Mouse (Mus musculus) spleen, adult 2 months (tissue): ENCODE data around the gene Raet1e. TPM values are rescaled to one million over a fixed set of nuclear protein-coding genes. Genes with fewer than 3 reads are reported as not detected.
A peak's percentile ranks its signal among the peaks of the same experiment; 100 is the strongest.
"Not testable (repeated sequence)": the region's sequence is repeated elsewhere in the genome, so short reads cannot be mapped to it uniquely, and the experiment has no call there.

Experiments
- DNase-seq, 2 experiments: peaks; one replicate each; pipeline versions ENCODE4 v3.0.0 to v3.0.0-alpha.2; 2012 to 2021; ENCODE audit warnings: low spot score in 2 of 2, low read depth in 1 of 2
- H3K27ac ChIP-seq: fragments of 200-500 bp; 2 replicates; pipeline ENCODE4 v1.5.1; 2012; ENCODE audit warnings: low read length, inconsistent platforms; ENCODE audit not compliant: insufficient read depth
- H3K27me3 ChIP-seq: fragments of 200-500 bp; 2 replicates; pipeline ENCODE4 v1.6.1; 2012; ENCODE audit warnings: mild to moderate bottlenecking, moderate library complexity, low read length, inconsistent platforms; ENCODE audit not compliant: control insufficient read depth, insufficient read depth
- H3K36me3 ChIP-seq: fragments of 200-500 bp; 2 replicates; pipeline ENCODE4 v1.6.1; 2012; ENCODE audit warnings: mild to moderate bottlenecking, low read length, inconsistent platforms; ENCODE audit not compliant: control insufficient read depth, insufficient read depth
- H3K4me1 ChIP-seq: fragments of 200-500 bp; 2 replicates; pipeline ENCODE4 v1.6.1; 2011; ENCODE audit warnings: inconsistent platforms; ENCODE audit not compliant: control insufficient read depth, insufficient read depth, insufficient read length
- H3K4me3 ChIP-seq: fragments of 200-500 bp; 2 replicates; pipeline ENCODE4 v1.5.1; 2011; ENCODE audit warnings: mild to moderate bottlenecking, inconsistent platforms; ENCODE audit not compliant: insufficient read depth, insufficient read length; ENCODE audit errors: extremely low read depth
- WGBS: fragments of 180-500 bp; shearing (Covaris S2); methylation state at CpG from one replicate; pipeline ENCODE4 v1.1.7; 2018; 5-methylcytosine and 5-hydroxymethylcytosine counted together
- polyA plus RNA-seq: library from polyadenylated mRNA; depleted of rRNA; stranded (reverse); fragments of >200 nt; gene quantifications from 2 replicates; pipeline ENCODE4 v1.2.3, GENCODE M21; 2012

Gene Raet1e
- polyA plus RNA-seq, 1 experiment, result 0.14 TPM

DNA sequence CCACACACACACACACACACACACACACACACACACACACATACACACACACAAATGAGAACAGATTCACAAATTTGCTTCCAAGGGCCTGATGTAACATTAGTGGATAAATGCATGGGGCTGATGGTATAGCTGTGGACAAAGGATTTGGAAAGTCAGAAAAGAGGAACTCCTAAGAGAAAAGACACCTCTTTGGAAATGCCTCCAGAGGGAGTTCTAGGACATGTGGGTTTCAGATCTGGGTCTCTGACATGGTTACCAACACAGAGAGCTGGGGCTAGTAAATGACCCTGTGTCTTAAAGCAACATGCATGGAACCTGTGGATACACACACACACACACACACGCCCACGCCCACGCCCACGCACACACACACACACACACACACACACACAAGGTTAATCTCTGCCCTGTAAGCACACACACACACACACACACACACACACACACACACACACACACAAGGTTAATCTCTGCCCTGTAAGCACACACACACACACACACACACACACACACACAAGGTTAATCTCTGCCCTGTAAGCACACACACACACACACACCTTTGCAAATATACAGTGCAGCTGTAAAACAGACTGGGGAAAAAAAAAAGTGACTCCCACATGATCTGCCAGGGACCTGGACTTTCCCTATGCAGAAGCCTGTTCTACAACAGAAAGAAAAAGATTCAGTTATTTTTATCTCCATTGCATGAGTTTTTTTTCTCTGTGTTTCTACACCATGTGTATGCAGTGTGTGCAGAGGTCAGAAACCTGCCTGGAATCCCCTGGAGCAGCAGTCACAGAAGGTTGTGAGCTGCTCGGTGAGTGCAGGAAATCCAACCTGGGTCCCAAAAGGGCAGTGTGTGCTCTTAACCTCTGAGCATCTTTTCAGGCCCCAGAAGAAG lies 14.3 kb downstream of the Raet1e start:
- WGBS, result 51% methylated on average over 5 of the region's 5 CpGs
- not testable (repeated sequence) for DNase-seq, H3K27ac ChIP-seq, H3K27me3 ChIP-seq, H3K36me3 ChIP-seq, H3K4me1 ChIP-seq, H3K4me3 ChIP-seq

- WGBS, result 13% methylated on average over 13 of the region's 17 CpGs
- DNase-seq, H3K27me3 ChIP-seq, H3K4me1 ChIP-seq, H3K4me3 ChIP-seq, H3K36me3 ChIP-seq, H3K27ac ChIP-seq: not testable (repeated sequence)
Observed at GRCm38 (mm10) chr10:22173335-22174189, 15.2 kb downstream of the Raet1e start.

DNA sequence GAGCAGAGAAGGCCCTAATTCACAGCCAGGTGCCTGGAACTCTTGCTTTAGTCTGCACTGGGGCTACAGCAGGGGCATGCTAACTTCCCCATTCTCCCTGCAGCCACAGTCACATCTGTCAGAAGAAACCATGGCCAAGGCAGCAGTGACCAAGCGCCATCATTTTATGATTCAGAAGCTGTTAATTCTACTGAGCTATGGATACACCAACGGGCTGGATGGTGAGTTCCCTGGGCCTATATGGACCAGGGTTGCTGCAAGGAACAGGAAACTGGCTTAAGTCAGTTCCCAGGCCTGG lies 15.8 kb downstream of the Raet1e start:
- not testable (repeated sequence) for H3K36me3 ChIP-seq, H3K4me3 ChIP-seq, H3K27ac ChIP-seq, H3K27me3 ChIP-seq, H3K4me1 ChIP-seq, DNase-seq
- 43% methylated on average over 2 of the region's 2 CpGs for whole genome bisulfite sequencing

DNA sequence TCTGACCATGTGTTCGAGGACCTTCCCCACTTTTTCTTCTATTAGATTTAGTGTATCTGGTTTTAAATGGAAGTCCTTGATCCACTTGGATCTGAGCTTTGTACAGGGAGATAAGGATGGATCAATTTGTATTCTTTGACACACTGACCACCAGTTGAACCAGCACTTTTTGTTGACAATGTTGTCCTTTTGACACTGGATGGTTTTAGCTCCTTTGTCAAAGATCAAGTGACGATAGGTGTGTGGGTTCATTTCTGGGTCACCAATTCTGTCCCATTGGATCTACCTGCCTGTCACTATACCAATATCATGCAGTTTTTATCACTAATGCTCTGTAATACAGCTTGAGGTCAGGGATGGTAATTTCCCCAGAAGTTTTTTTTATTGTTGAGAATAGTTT lies 18.1 kb downstream of the Raet1e start:
- WGBS, result 86% methylated on average over 2 of the region's 2 CpGs
- not testable (repeated sequence) for H3K4me3 ChIP-seq, H3K4me1 ChIP-seq, H3K27me3 ChIP-seq, DNase-seq, H3K36me3 ChIP-seq, H3K27ac ChIP-seq

- 29% methylated on average over 9 of the region's 10 CpGs for WGBS
- H3K36me3 ChIP-seq, H3K27ac ChIP-seq, DNase-seq, H3K27me3 ChIP-seq, H3K4me1 ChIP-seq, H3K4me3 ChIP-seq: not testable (repeated sequence)
Observed at GRCm38 (mm10) chr10:22191035-22191434, 32.7 kb downstream of the Raet1e start.

DNA sequence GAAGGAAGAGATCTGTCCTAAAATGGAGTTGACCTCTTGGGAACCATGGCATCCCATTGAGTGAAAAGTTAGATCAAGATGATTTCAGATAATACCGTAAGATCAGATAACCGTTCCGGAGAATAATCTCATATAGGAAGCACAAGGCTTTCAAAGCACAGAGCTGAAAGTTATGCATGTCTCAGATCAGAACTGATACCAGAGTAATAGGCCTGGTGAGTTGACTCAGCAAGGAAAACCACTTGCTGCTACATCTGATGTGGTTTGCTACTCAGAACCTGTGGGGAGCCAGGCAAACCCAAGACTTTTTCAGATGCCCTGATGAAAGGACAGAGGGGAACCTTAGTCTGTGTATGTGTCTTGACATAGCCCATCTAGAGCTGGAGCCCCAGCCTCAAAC lies 43.0 kb downstream of the Raet1e start:
- H3K4me3 ChIP-seq, H3K27me3 ChIP-seq, DNase-seq, H3K4me1 ChIP-seq, H3K27ac ChIP-seq, H3K36me3 ChIP-seq: not testable (repeated sequence)
- WGBS, result 100% methylated on average over 1 of the region's 3 CpGs

GRCm38 (mm10) chr10:22202784-22203583 lies 44.6 kb downstream of the Raet1e start:
- not testable (repeated sequence) for DNase-seq, H3K4me3 ChIP-seq, H3K4me1 ChIP-seq, H3K36me3 ChIP-seq, H3K27me3 ChIP-seq, H3K27ac ChIP-seq
- no CpG with 5 or more reads among the region's 2 CpGs for WGBS

DNA sequence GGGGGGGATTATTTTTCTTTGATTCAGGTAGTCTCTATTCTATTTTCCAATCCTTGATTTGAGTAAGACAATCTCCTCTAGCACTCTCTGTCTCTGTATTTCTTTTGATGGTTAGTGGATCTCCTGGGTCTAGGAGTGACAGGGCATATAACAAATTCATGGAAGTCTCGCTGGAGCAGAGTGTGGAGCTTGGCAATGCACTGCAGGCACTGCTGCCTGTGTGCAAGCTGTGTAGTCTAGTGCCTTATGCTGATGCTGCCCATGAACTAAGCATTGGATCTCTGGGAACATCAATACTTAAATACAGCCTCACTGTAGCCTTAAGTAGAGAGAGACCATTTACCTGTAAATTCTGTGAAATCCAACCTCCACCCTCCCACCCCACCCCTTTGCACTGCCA lies 48.1 kb downstream of the Raet1e start:
- not testable (repeated sequence) for H3K36me3 ChIP-seq, H3K27ac ChIP-seq, DNase-seq, H3K27me3 ChIP-seq, H3K4me1 ChIP-seq, H3K4me3 ChIP-seq
- 86% methylated on average over 1 of the region's 1 CpGs for WGBS

- not testable (repeated sequence) for H3K36me3 ChIP-seq, H3K27me3 ChIP-seq, H3K4me3 ChIP-seq, H3K4me1 ChIP-seq, H3K27ac ChIP-seq
- 5% methylated on average over 8 of the region's 11 CpGs for WGBS
- peak in 1 of 2 experiments; percentile 26 for DNase-seq
Observed at GRCm38 (mm10) chr10:22212012-22212696, 53.8 kb downstream of the Raet1e start.
